23 mouse cellular contexts compared by ENCODE assay signal in the genomic region with DNA sequence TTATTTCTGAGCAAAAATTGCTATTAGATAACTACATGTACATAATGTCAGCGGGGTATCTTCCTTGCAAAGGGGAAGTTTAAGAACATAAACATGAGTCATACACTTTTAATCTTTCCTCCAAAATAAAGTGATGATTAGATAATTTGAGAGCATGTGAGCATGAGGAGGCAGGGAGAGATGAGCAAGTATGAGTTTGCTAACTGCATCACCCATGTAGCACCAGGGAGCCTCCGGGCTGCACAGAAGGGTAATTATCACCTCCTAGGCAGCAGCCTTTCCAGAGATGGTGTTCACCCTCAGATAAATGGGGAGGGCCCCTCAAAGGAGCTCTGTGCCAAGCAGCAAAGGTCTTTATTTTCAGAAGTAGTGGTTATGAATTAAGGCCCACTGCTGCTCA.
"Had no signal": no experiment of that assay in that cellular context is flagged by ENCODE, and none has a peak within 500 bp of the region (broad histone marks: within the 10 kb centered on the region; RNA-seq: fewer than 3 reads in every experiment).

No protein-coding gene starts in this region.

- DNase-seq: kidney, postnatal 10 days; kidney, postnatal 36 days; layer of hippocampus, postnatal 36 days; left cerebral cortex, postnatal 4 days; lung, adult 18-20 months; lung, postnatal 10 days; lung, postnatal 36 days; retina, postnatal 1 day; thymus, adult 18-20 months; thymus, postnatal 36 days had no signal

- H3K9me3 ChIP-seq: kidney, embryonic 15.5 days; limb, embryonic 12.5 days; limb, embryonic 15.5 days; liver, embryonic 12.5 days; liver, embryonic 15.5 days; lung, embryonic 15.5 days; megakaryocyte, embryonic 14.5 days; midbrain, embryonic 10.5 days; midbrain, embryonic 13.5 days; neural tube, embryonic 13.5 days had no signal

- H3K4me2 ChIP-seq: kidney, embryonic 15.5 days; limb, embryonic 12.5 days; limb, embryonic 15.5 days; liver, embryonic 12.5 days; liver, embryonic 15.5 days; lung, embryonic 15.5 days; midbrain, embryonic 13.5 days; neural tube, embryonic 13.5 days had no signal

- H3K4me3 ChIP-seq: kidney, embryonic 15.5 days; left cerebral cortex, adult 2 months; limb, embryonic 12.5 days; limb, embryonic 15.5 days; liver, embryonic 12.5 days; liver, embryonic 15.5 days; lung, embryonic 15.5 days; megakaryocyte, embryonic 14.5 days; midbrain, embryonic 10.5 days; midbrain, embryonic 13.5 days; myocyte; neural tube, embryonic 13.5 days had no signal

- H3K27me3 ChIP-seq: kidney, embryonic 15.5 days; limb, embryonic 12.5 days; limb, embryonic 15.5 days; liver, embryonic 12.5 days; liver, embryonic 15.5 days; lung, embryonic 15.5 days; megakaryocyte, embryonic 14.5 days; midbrain, embryonic 13.5 days; neural tube, embryonic 13.5 days had no signal

- H3K9ac ChIP-seq: kidney, embryonic 15.5 days; limb, embryonic 12.5 days; limb, embryonic 15.5 days; liver, embryonic 12.5 days; liver, embryonic 15.5 days; lung, embryonic 15.5 days; midbrain, embryonic 13.5 days; neural tube, embryonic 13.5 days had no signal

- H3K27ac ChIP-seq: kidney, embryonic 15.5 days; left cerebral cortex, adult 2 months; limb, embryonic 12.5 days; limb, embryonic 15.5 days; liver, embryonic 12.5 days; liver, embryonic 15.5 days; lung, embryonic 15.5 days; midbrain, embryonic 10.5 days; midbrain, embryonic 13.5 days; neural tube, embryonic 13.5 days had no signal

- H3K36me3 ChIP-seq: kidney, embryonic 15.5 days; limb, embryonic 12.5 days; limb, embryonic 15.5 days; liver, embryonic 12.5 days; liver, embryonic 15.5 days; lung, embryonic 15.5 days; midbrain, embryonic 10.5 days; midbrain, embryonic 13.5 days; neural tube, embryonic 13.5 days had no signal

- ATAC-seq: liver, embryonic 12.5 days; midbrain, embryonic 13.5 days; midbrain, embryonic 16.5 days had no signal

- H3K4me1 ChIP-seq: kidney, embryonic 15.5 days; limb, embryonic 12.5 days; limb, embryonic 15.5 days; liver, embryonic 12.5 days; liver, embryonic 15.5 days; lung, embryonic 15.5 days; megakaryocyte, embryonic 14.5 days; midbrain, embryonic 10.5 days; midbrain, embryonic 13.5 days; neural tube, embryonic 13.5 days had no signal
